Mouse (Mus musculus): ENCODE measurements at regions not wholly inside any gene's neighbourhood (a gene's known extent, or its start where the extent isn't known, plus 50 kb on each side); places are given as distances from the start of the nearest gene placed in this dataset.
A peak's percentile ranks its signal among the peaks of the same experiment; 100 is the strongest.
"Not testable (repeated sequence)": the region's sequence is repeated elsewhere in the genome, so short reads cannot be mapped to it uniquely, and the experiment has no call there.

- DNase-seq (ENCODE audit: low read depth): no peak
These were observed 738.2 kb upstream of the Map3k7 start for GRCm38 (mm10) chr4:31225741-31226140.

GRCm38 (mm10) chr4:31268825-31269495, 694.9 kb upstream of the Map3k7 start:
- no peak for DNase-seq (ENCODE audit: low read depth)

- no peak for DNase-seq (ENCODE audit: low read depth)
These were observed 689.8 kb upstream of the Map3k7 start for GRCm38 (mm10) chr4:31274131-31274530.

GRCm38 (mm10) chr4:31290301-31290975, 673.5 kb upstream of the Map3k7 start:
- DNase-seq (ENCODE audit: low read depth): no peak

- DNase-seq (ENCODE audit: low read depth): no peak
These were observed 670.1 kb upstream of the Map3k7 start for GRCm38 (mm10) chr4:31293752-31294151.

GRCm38 (mm10) chr4:31297848-31298247, 666.0 kb upstream of the Map3k7 start:
- DNase-seq (ENCODE audit: low read depth): no peak

- no peak for DNase-seq (ENCODE audit: low read depth)
These were observed 644.6 kb upstream of the Map3k7 start for GRCm38 (mm10) chr4:31319269-31319668.

- no peak for DNase-seq (ENCODE audit: low read depth)
These were observed 643.0 kb upstream of the Map3k7 start for GRCm38 (mm10) chr4:31320734-31321507.

- peak; percentile 24 for DNase-seq (ENCODE audit: low read depth)
These were observed 640.1 kb upstream of the Map3k7 start for GRCm38 (mm10) chr4:31323816-31324215.

GRCm38 (mm10) chr4:31328798-31329197, 635.1 kb upstream of the Map3k7 start:
- no peak for DNase-seq (ENCODE audit: low read depth)

GRCm38 (mm10) chr4:31331053-31331452, 632.8 kb upstream of the Map3k7 start:
- no peak for DNase-seq (ENCODE audit: low read depth)

GRCm38 (mm10) chr4:31335686-31336085, 628.2 kb upstream of the Map3k7 start:
- DNase-seq (ENCODE audit: low read depth): no peak

GRCm38 (mm10) chr4:31337980-31338379, 625.9 kb upstream of the Map3k7 start:
- DNase-seq (ENCODE audit: low read depth): no peak

GRCm38 (mm10) chr4:31343312-31344248, 620.3 kb upstream of the Map3k7 start:
- DNase-seq (ENCODE audit: low read depth): no peak

GRCm38 (mm10) chr4:31354046-31354445, 609.9 kb upstream of the Map3k7 start:
- DNase-seq (ENCODE audit: low read depth): not testable (repeated sequence)

GRCm38 (mm10) chr4:31354953-31355352, 608.9 kb upstream of the Map3k7 start:
- DNase-seq (ENCODE audit: low read depth): no peak

- DNase-seq (ENCODE audit: low read depth): no peak
These were observed 597.7 kb upstream of the Map3k7 start for GRCm38 (mm10) chr4:31366172-31366571.

GRCm38 (mm10) chr4:31367031-31367430, 596.9 kb upstream of the Map3k7 start:
- DNase-seq (ENCODE audit: low read depth): no peak

- DNase-seq (ENCODE audit: low read depth): no peak
These were observed 593.8 kb upstream of the Map3k7 start for GRCm38 (mm10) chr4:31370062-31370461.

- DNase-seq (ENCODE audit: low read depth): no peak
These were observed 582.6 kb upstream of the Map3k7 start for GRCm38 (mm10) chr4:31381069-31381969.

Data from NIH3T3 (cell line).